Mouse (Mus musculus) E14TG2a.4 (cell line): ENCODE results near the gene Tulp4.

ENCODE experiments used
- CTCF ChIP-seq: conservative IDR thresholded peaks from 2 replicates; pipeline ENCODE4 v1.5.1; 2014; ENCODE audit warnings: low read length
- NANOG ChIP-seq: IDR thresholded peaks from 2 replicates; pipeline ENCODE4 v1.6.1; 2014; ENCODE audit warnings: borderline replicate concordance, low read length, mixed read lengths

DNA sequence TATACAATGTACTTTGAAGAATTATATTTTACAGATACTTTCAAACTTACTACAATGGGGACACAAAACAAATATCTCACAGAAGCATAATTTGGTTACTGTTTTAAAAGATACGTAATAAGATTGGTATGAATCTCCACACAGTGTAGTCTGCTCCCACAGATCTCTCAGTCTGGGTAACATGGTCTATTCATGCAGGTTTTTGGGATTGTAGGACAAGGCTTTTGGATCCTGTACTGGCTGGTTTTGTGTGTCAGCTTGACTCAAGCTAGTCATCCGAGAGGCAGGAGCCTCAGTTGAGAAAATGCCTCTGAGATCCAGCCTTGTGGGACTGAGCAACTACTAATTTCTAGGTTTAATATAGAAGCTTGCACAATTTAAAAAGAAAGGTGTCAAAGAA lies 35.1 kb downstream of the Tulp4 start:
- no peak for TF ChIP-seq CTCF
- no peak for TF ChIP-seq NANOG
